Mouse (Mus musculus) urinary bladder, postnatal 36 days (tissue): ENCODE measurements at regions not wholly inside any gene's neighbourhood (a gene's known extent, or its start where the extent isn't known, plus 50 kb on each side); places are given as distances from the start of the nearest gene placed in this dataset.

Experiments
- DNase-seq, 2 experiments: peaks; one replicate each; pipeline ENCODE4 v3.0.0; 2022; ENCODE audit warnings: low spot score in 2 of 2, mixed read lengths in 1 of 2

DNA sequence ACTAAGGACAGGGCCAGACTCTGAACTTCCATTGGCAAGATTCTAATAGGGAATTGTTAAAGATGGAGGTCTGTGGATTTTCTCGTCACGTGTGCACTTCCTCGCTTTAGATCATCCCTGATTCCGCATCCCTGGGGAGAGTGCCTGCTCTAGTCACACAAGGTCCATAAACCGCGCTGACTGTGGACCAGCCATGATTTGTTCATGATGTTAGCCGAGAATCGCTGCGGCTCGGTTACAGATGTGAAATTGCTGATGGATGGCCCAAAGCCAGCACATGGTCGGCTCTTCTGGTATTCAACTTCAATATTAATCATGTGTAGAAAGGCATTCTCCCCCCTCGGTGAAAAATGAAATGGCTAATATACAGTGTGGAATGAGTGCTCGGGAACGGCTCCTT is 387.6 kb upstream of the Nfe2l3 start:
- no peak for DNase-seq

DNA sequence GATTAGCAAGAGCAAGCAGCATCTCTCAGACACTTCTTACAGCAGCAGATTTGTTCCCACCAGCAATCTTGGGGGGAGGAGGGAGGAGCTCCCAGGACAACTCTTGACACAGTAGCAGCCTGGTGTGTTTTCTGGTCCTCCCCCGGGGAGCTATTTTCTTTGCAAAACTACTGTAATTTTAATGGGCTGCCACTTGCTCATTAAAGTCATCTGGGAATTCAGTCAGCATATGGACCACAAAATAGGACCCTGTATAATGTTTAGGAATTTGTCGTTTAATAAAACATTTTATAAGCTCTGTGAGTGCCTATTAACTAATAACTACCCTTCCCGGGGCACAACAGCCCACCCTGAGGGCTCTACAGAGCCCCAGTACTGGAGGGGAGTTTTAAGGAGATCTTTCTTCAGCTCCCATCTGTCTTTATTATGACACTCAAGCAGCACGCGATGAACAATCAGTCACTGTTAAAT is 380.0 kb upstream of the Nfe2l3 start:
- no peak for DNase-seq

GRCm38 (mm10) chr6:51057229-51057628 is 375.2 kb upstream of the Nfe2l3 start:
- no peak for DNase-seq

GRCm38 (mm10) chr6:51059923-51060847 is 372.3 kb upstream of the Nfe2l3 start:
- DNase-seq, result no peak

DNA sequence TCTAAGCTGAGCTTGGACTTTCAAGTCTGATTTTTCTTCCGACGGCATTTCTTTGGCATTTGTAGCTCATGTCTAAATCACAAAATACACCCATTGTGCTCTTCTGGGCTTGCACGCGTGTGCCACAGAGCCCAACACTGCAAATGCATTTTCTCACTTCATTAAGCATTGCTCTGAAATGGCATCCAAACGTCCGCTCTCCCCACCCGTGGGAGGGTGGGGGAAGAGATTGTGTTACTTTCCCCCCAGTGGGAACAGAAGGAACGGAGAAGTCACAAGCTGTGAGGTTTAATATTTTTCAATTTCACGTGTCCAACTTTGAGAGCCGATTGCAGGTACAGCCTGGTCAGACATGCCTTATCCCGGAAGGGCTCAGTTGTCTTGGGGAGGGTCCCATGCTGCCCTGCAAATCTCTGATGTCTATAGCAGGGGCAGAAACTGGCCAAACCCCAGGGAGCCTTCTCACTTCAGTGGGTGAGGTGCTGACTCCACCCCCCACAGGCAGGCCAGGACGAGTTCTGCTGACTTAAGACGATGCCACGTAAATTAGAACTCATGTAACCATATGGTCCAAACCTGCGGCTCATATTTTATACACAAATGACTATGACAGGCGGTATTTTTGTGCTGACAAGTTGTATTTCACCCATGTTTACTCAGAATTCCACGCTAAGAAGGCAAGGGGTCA is 371.5 kb upstream of the Nfe2l3 start:
- DNase-seq, result peak; percentile 17 to 21

DNA sequence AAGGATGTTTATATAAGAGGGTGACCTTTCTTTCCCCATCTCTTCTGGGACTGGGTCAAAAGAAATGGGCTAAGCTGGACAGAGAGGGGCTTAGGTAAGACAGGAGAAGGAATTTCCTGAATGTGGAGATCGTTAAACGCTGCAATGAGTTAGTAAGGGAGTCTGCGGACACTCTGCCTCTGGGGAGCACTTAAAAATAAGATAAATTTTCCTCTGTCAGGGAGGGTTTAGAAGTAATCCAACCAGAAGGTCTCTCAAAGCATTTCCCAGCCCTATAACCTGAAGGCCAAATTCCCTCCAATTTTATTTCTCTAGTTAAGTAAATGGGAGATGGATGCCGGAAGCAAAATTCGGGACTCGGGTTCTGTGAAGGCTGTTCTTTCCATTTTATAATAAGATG is 367.3 kb upstream of the Nfe2l3 start:
- DNase-seq, result no peak

DNA sequence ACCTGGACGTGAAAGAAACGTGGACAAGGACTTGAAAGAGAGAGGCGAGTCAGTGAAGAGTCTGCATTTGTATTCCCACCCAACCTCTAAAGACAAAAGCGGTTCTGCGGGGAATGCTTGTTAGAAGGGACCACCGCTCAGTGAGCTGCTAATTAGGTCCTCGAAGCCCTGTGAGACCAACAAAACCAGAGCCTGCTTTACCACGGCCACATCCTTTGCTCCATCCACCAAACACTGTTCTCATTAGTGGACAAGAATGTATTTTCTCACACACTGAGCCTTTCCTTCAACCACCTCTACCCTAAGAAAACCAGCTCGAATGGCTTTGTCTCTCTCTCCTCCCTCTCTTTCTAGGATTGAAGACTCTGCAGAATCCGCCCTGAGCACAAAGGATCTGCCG is 365.1 kb upstream of the Nfe2l3 start:
- no peak for DNase-seq

GRCm38 (mm10) chr6:51069945-51070344 is 362.5 kb upstream of the Nfe2l3 start:
- no peak for DNase-seq

- DNase-seq, result no peak
These were observed 361.2 kb upstream of the Nfe2l3 start for GRCm38 (mm10) chr6:51071243-51071642.

DNA sequence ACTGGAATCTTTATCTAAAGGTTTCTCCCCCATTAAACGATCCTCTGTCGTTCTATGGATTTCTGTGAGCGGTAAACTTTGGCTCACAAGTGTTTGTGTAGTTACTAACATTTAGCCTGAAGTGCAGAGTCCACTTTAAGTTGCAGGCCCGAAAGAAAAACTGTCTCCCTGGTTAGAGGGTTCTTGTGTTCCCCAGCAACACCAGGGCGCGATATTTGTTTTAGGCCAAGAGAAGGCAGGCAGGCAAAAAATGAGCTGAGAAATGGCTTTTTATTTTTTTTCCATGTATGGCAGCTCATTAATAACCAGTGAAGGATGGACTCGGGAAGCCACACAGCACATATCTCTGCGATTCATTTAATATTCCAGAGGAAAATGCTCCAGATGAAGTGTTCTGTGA is 357.4 kb upstream of the Nfe2l3 start:
- DNase-seq, result no peak

DNA sequence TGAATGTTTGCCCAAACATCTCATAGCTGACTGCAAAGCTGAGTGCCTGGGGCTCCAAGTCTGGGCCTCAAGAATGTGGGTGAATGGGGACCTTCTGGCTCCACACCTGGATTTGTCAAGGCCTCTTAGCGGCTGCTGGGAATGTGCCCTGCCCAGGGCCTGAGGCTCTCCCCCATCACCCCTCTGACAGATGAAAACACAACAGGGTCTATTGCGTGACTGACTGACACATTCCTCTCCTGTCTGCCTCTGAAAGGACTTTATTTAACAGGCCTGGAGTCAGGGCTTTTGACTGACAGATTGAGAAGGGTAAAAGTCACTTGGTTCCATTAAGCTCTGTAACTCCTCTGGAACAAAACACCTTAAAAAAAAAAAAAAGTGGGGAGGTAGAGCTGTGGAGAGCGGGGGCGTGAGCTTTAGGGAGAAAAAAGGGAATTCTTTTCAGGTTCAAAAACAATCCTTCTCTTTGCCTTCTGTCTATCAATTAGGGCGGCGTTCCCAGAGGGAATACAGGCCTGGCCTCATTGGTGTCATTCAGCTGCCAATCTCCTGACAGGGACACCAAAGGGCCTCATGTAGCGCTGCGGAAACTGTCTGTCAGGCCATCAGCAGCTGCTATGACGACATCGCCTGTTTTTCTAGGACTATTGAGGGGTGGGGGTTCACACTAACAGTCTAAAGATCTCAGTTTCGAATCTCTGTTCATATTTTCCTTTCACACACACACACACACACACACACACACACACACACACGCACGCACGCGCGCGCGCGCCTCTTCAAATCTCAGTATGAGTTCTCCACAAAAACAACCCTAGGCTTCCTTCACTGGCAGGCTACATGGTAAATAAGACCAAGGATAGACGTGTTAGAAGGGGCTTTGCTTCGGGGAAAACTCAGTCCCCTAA is 355.4 kb upstream of the Nfe2l3 start:
- no peak for DNase-seq

DNA sequence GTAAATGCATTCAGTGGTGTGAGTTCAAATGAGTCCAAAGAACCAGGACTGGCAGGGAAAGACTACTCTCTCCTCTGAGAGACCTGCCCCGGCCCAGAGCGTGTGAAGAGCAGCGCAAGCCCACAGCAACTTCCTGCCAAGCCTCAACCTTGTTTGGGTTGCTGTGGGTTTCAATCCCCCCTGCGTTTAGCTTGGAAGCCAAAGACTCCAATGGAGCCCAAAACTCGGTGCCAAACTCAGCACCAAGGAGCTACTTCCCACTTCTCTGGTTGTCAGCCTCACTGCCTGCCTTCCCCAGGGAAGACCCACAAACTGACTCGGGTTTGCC is 354.7 kb upstream of the Nfe2l3 start:
- no peak for DNase-seq

DNA sequence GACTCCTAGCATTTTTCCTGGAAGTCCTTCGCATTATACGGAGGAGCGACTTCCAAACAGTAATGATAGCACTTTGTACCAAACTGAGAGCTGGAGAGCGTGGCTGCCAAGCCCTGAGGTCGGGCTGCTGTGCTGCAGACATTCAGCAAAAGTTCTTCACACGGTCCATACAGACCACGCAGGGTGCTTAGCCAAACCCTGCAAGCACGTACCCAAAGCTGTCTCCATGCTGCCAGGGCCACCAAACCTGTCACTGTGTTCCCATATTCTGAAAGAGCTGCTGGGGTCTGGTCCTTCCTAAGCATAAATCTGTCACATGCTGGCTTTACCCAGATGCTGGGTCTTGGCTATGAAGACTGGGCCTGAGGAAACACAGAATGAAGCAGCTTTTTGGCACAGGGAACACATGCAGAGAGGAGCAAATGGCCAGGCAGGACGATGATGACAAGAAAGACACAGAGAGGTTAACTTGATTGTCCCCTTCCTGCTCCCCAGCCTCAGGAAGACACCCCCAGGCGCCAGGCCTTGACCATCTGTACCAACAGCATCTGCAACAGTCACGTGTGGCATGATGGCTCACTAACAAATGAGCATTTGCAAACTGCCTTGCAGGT is 354.0 kb upstream of the Nfe2l3 start:
- no peak for DNase-seq

DNA sequence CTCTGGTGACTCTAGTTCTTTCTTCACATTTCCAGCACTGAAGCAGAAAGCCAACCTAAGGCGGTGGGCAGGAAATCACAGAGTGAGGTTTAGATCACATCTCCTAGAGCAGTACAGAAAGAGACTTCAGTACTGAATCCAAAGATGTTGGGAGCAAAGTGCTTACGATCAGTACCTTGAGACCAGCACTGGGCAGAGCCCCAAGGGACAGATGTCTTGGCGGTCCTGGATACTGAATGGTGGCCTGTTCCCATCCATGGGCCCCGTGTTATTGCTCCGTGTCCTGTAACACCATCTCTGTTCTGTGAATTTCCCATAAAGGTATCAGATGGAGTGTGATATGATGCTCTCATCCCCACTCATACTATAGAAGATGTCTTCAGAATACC is 353.5 kb upstream of the Nfe2l3 start:
- no peak for DNase-seq

DNA sequence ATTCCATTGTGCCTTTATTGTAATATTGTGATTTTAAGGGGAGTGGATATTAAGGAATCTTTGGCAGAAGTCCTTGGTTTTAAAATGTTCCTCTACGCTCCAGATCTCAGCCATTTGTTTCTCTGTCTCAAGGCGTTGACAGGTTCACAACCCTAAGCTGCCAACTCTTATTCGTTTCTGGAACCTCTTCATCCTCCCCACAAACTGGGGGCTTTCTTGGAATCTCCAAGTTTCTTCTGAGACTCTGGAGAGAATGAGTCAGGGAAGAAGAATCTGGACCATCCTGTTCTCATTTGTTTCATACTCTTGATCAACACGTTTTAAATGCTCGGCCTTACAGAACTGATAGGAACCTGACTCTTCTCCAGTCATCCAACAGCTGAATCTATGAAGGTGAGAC is 351.4 kb upstream of the Nfe2l3 start:
- DNase-seq, result no peak

GRCm38 (mm10) chr6:51084656-51085055 is 347.8 kb upstream of the Nfe2l3 start:
- no peak for DNase-seq

DNA sequence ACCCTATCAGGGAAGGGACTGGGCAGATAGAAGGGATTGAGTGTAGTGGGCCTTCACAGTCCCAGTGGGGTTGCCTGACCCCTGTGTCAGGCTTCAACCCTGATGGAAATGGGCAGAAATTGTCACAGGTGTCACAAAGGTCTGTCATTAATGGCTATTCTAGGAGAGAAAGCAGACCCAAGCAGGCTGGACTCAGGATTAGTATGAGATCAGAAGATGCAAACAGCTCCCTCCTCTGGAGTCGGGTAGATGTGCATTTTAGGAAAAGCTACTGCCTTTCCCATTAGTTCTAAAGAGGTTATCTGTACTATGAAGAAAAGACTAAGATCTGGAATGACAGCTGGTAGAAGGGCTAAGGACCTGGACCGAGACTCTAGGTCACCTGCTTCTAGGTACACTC is 346.9 kb upstream of the Nfe2l3 start:
- DNase-seq, result no peak

- no peak for DNase-seq
These were observed 346.1 kb upstream of the Nfe2l3 start for GRCm38 (mm10) chr6:51086347-51086746.

DNA sequence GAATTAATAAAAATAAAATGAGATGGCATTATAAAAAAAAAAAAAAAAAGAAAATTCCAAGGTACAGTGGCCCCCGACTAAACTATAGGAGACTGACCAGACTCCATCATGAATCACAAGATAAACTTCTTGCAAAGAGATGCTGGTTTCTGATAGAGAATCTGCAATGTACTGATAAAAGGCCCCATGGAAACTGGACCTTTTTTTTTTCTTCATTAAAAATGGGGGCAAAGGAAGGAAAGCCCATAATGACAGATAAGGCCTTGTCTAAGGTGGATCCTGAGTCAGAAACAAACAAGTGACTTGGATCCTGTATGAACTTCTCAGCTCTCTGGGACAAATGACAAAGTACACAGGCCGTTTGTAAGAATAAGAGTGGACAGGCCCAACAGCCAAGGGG is 344.7 kb upstream of the Nfe2l3 start:
- no peak for DNase-seq

GRCm38 (mm10) chr6:51088641-51089372 is 343.7 kb upstream of the Nfe2l3 start:
- no peak for DNase-seq

- no peak for DNase-seq
These were observed 339.3 kb upstream of the Nfe2l3 start for GRCm38 (mm10) chr6:51093196-51093595.
